Mouse (Mus musculus): ENCODE data around the gene Frs3. TPM values are rescaled to one million over a fixed set of nuclear protein-coding genes. Genes with fewer than 3 reads are reported as not detected.

Frs3 gene
- total RNA-seq, 2 experiments from 2014 or later: 3.2 to 5.1 TPM

DNA sequence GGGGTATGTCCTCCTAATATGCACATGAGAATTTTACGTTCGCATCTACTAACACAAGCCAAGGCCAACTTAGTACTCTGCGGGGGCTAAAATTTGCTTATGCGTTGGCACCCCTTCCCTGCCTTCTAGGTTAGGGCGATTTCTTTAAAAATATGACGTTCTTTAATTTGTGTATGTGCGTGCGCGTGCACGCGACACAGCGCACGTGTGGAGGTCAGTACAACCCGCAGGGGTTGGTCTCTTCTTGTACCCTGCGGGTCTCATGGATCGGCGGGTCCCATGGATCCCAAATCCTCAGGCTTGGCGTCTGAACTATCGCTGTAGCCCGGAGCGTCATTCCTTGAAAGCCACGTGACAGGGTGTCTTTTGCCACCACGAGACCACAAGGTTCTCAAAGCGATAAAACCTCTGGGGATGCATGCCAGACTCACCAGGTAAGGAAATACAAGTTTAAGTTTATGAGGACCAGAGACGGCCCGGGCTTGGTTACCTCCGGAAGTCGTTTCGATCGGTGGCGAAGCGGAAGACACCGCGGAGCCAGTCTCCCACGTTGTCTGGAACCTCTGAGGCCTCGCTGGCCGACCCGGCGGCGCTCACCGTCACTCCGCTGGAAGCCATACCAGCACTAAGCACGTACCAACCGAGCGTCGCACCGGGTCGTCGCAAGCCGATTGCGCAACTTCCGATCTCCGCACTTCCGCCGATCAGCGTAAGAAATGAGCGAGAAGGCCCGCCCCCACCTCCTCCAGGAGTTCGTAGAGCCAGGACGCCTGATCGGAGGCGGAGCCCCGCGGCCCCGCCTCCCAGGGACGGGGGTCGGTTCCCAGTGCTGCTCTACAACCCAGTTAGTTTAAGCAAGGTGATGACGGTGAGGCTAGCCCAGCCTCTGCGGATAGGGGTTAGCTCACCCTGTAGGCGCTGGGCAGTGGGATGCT, 1.2 kb upstream of the Frs3 start:
- intact Hi-C loops (cut with DNase I): loop anchor here (5.0 kb wide), 1 partner anchor 185 kb away; the partner anchor contains the start of gene Taf8
- DNase-seq: peak; percentile 88 to 91

GRCm38 (mm10) chr17:47688344-47688607, 554 bp upstream of the Frs3 start, which contains the start of gene Tomm6:
Tomm6 (minus strand) TSS chr17:47688386.
- no peak for DNase-seq
- intact Hi-C loops (cut with DNase I): loop anchor here (5.0 kb wide), 1 partner anchor 186 kb away; the partner anchor contains the start of gene Taf8

GRCm38 (mm10) chr17:47689894-47690293, 1.1 kb downstream of the Frs3 start:
- intact Hi-C loops (cut with DNase I): loop anchor here (5.0 kb wide), 1 partner anchor 188 kb away; the partner anchor contains the start of gene Taf8
- no peak for DNase-seq

DNA sequence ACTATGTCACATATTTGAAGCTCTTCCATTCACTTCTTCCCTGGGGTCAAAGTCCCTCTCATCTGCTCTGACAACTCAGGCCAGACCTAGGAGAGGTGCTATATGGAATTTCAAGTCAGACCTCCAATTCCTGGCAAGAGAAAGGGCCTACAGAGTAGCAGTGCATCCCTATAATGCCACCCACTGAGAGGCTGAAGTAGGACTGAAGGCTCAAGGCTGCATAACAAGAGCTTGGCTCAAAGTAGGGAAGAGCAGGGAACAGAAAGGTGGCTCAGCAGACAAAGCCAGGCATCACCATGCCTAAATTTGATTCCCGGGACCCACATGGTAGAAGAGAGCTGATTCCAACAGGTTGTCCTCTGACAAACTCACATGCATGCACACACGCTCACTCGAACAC, 2.8 kb downstream of the Frs3 start:
- DNase-seq: no peak
- intact Hi-C loops (cut with DNase I): no loop called here

- no peak for DNase-seq
- intact Hi-C loops (cut with DNase I): no loop called here
These were observed 5.0 kb downstream of the Frs3 start for GRCm38 (mm10) chr17:47693671-47694441.

- DNase-seq: no peak
- intact Hi-C loops (cut with DNase I): no loop called here
These were observed 5.4 kb downstream of the Frs3 start, which contains the start of gene Gm21981 for GRCm38 (mm10) chr17:47694442-47694502. Gm21981 (minus strand) TSS chr17:47694455.

GRCm38 (mm10) chr17:47694503-47695336, 5.9 kb downstream of the Frs3 start, which contains the start of gene Prickle4:
Prickle4 (minus strand) TSS chr17:47694736.
- peak; percentile 96 to 99 for DNase-seq
- intact Hi-C loops (cut with DNase I): no loop called here

DNA sequence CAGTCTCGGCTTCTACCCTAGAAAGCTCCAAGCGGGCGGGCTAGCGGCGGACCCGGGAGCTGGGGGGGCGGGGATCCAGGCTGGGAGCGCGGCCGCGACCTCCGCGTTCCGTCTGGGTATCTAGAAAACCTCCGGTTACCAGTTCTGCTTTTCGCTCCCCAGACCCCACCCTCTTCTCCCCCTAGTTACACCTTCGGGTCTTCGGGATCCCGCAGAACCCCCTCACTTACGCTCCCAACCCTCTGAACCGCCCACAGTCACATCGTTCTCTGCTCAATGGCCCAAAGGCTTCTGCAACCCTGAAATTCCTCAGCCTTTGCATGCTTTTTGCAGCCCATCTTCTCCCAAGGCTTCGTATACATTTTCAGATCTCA, 6.5 kb downstream of the Frs3 start:
- intact Hi-C loops (cut with DNase I): no loop called here

GRCm38 (mm10) chr17:47698156-47698555, 9.3 kb downstream of the Frs3 start:
- no peak for DNase-seq
- intact Hi-C loops (cut with DNase I): no loop called here

More for the DNA sequence above, 6.5 kb downstream of the Frs3 start:
- no peak for DNase-seq

GRCm38 (mm10) chr17:47699055-47699454, 10.2 kb downstream of the Frs3 start:
- no peak for DNase-seq
- intact Hi-C loops (cut with DNase I): no loop called here

- no peak for DNase-seq
- intact Hi-C loops (cut with DNase I): no loop called here
These were observed 13.0 kb downstream of the Frs3 start for GRCm38 (mm10) chr17:47701793-47702192.

DNA sequence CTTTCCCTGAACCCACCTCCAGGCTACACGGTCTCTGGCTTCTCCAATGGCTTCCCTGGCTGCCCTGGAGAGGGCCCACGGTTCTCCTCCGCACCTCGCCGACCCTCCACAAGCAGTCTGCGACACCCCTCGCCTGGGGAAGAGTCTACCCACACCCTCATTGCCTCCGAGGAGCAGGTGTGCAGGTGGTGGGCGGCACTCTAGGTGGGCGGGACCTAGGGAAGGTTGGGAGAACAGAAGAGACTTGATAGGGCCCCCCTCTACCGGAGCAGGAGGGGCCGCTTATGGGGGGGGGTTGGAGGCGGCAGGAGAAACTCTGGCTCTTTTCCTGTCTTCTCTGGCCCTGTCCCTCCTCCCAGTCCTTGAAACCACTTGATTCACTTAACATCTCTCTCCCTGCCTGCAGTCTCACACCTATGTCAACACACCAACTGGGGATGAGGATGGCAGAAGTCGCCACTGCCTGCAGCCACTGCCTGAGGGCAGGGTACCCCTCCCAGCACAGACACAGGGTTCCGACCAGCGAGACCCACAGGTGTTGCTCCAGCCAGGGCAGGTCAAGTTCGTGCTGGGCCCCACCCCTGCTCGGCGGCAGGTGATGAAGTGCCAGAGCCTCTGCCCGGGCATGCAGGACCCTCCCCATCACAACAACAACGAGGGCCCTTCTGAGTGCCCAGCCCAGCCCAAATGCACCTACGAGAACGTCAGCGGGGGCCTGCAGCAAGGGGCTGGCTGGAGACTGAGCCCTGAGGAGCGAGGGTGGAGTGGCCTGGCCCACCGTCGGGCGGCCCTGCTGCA, 13.9 kb downstream of the Frs3 start:
- intact Hi-C loops (cut with DNase I): no loop called here
- no peak for DNase-seq

DNA sequence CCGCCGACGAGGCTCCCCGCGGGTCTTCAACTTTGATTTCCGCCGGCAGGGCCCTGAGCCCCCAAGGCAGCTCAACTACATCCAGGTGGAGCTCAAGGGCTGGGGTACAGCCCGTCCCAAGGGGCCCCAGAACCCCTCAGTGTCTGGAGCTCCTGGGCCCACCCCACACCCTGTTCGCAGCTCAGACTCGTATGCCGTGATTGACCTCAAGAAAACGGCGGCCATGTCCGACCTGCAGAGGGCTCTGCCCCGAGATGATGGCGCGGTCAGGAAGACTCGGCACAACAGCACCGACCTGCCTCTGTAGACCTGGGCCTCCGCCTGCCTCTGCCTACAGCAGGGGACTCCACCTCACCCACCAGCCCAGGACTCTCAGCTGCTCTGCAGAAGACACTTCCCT, 14.7 kb downstream of the Frs3 start:
- intact Hi-C loops (cut with DNase I): no loop called here
- DNase-seq: no peak

GRCm38 (mm10) chr17:47704692-47705091, 15.9 kb downstream of the Frs3 start:
- intact Hi-C loops (cut with DNase I): no loop called here
- no peak for DNase-seq

GRCm38 (mm10) chr17:47706196-47706595, 17.4 kb downstream of the Frs3 start:
- no peak for DNase-seq
- intact Hi-C loops (cut with DNase I): no loop called here

DNA sequence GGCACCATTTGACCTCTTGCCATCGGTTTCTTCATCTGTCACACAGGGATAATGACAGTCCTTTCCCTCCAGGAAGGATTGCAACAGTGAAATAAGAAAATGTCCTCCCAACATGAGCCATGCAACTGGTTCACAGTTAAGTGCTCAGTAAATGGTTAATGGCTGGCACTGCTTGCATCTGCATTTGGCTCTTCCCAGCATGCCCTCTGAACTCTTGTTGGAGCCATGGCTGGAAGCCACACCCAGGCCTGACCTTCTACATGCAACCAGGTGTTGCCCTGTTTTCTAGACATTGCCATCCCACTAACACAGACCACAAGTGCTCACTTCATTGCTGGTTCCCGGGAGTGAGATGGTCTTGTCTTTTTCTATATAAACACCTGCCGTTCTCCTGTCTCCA, 19.1 kb downstream of the Frs3 start:
- intact Hi-C loops (cut with DNase I): no loop called here
- no peak for DNase-seq

- no peak for DNase-seq
- intact Hi-C loops (cut with DNase I): no loop called here
These were observed 20.1 kb downstream of the Frs3 start for GRCm38 (mm10) chr17:47708972-47709371.

- intact Hi-C loops (cut with DNase I): no loop called here
- no peak for DNase-seq
These were observed 21.2 kb downstream of the Frs3 start for GRCm38 (mm10) chr17:47710036-47710435.

- DNase-seq: no peak
- intact Hi-C loops (cut with DNase I): no loop called here
These were observed 23.1 kb downstream of the Frs3 start for GRCm38 (mm10) chr17:47711883-47712282.

- intact Hi-C loops (cut with DNase I): no loop called here
- DNase-seq: no peak
These were observed 24.2 kb downstream of the Frs3 start for GRCm38 (mm10) chr17:47712889-47713571.
